Mouse (Mus musculus): ENCODE data around the gene Ing2. TPM values are rescaled to one million over a fixed set of nuclear protein-coding genes. Genes with fewer than 3 reads are reported as not detected.

Gene Ing2
- polyA plus RNA-seq, 1 experiment from 2014 or later, result 11.3 TPM

GRCm38 (mm10) chr8:47697696-47698095 lies 22.3 kb upstream of the Ing2 start:
- no peaks in the 10 kb centered on the region for H3K9me3 ChIP-seq (ENCODE audit: control insufficient read depth, low read length)

GRCm38 (mm10) chr8:47695431-47696105 lies 20.2 kb upstream of the Ing2 start:
- no peaks in the 10 kb centered on the region for H3K9me3 ChIP-seq (ENCODE audit: control insufficient read depth, low read length)
- no peaks in the 10 kb centered on the region for H3K4me1 ChIP-seq (ENCODE audit: control insufficient read depth, insufficient read depth, low read length)
- ATAC-seq (ENCODE audit: low read depth), result no peak
- no peak overlapping the region for H3K4me3 ChIP-seq (ENCODE audit: low read depth, low read length)
- no peak for DNase-seq (ENCODE audit: low spot score)
- H3K4me2 ChIP-seq (ENCODE audit: low read depth, low read length), result no peak overlapping the region
- H3K9ac ChIP-seq (ENCODE audit: low read depth, low read length), result no peak overlapping the region
- no peaks in the 10 kb centered on the region for H3K27me3 ChIP-seq (replicated peaks; ENCODE audit: control insufficient read depth, insufficient read depth, low read length)
- no peak overlapping the region for H3K27ac ChIP-seq (replicated peaks; ENCODE audit: low read depth, low read length)
- WGBS, result 76% methylated on average over 5 of the region's 5 CpGs
- no peaks in the 10 kb centered on the region for H3K36me3 ChIP-seq (ENCODE audit: control insufficient read depth, insufficient read depth, low read length)

More at GRCm38 (mm10) chr8:47697696-47698095, 22.3 kb upstream of the Ing2 start:
- H3K4me2 ChIP-seq (ENCODE audit: low read depth, low read length), result no peak overlapping the region
- no peaks in the 10 kb centered on the region for H3K27me3 ChIP-seq (replicated peaks; ENCODE audit: control insufficient read depth, insufficient read depth, low read length)
- no peak overlapping the region for H3K9ac ChIP-seq (ENCODE audit: low read depth, low read length)
- H3K36me3 ChIP-seq (ENCODE audit: control insufficient read depth, insufficient read depth, low read length), result no peaks in the 10 kb centered on the region
- ATAC-seq (ENCODE audit: low read depth), result no peak
- no peaks in the 10 kb centered on the region for H3K4me1 ChIP-seq (ENCODE audit: control insufficient read depth, insufficient read depth, low read length)
- DNase-seq (ENCODE audit: low spot score), result no peak
- no peak overlapping the region for H3K4me3 ChIP-seq (ENCODE audit: low read depth, low read length)
- whole genome bisulfite sequencing, result 82% methylated on average over 1 of the region's 1 CpGs
- no peak overlapping the region for H3K27ac ChIP-seq (replicated peaks; ENCODE audit: low read depth, low read length)

- Histone ChIP-seq H3K4me3 (ENCODE audit: low read depth, low read length) (no peak overlapping the region), H3K9me3 (ENCODE audit: control insufficient read depth, low read length) (no peaks in the 10 kb centered on the region; the same call in 1 of the 2 replicates), H3K4me2 (ENCODE audit: low read depth, low read length) (no peak overlapping the region)
Observed at GRCm38 (mm10) chr8:47693119-47693518, 17.8 kb upstream of the Ing2 start.

DNA sequence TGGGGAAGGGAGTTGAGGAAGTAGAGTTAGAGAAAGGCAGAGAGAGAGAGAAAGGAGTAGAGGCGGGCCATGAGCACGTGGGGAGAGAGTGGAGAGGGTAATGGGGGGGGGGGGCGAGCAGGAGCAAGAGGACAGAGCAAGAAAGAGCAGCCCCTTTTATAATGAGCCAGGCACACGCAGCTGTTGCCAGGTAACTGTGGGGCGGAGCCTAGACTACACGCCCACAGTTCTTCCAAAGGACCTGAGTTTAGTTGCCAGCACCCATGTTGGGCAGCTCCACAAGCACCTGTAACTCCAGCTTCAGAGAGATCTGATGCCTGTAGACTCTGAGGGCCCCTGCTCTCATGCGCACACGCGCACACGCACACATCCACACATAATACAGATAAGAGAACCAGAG lies 16.5 kb upstream of the Ing2 start:
- no peaks in the 10 kb centered on the region for H3K4me1 ChIP-seq (ENCODE audit: control insufficient read depth, insufficient read depth, low read length)
- H3K4me2 ChIP-seq (ENCODE audit: low read depth, low read length), result no peak overlapping the region
- H3K9ac ChIP-seq (ENCODE audit: low read depth, low read length), result no peak overlapping the region
- no peaks in the 10 kb centered on the region for H3K27me3 ChIP-seq (replicated peaks; ENCODE audit: control insufficient read depth, insufficient read depth, low read length)
- 78% methylated on average over 9 of the region's 10 CpGs for WGBS
- ATAC-seq (ENCODE audit: low read depth) (no peak), DNase-seq (ENCODE audit: low spot score) (no peak)
- no peak overlapping the region for H3K27ac ChIP-seq (replicated peaks; ENCODE audit: low read depth, low read length)
- H3K36me3 ChIP-seq (ENCODE audit: control insufficient read depth, insufficient read depth, low read length), result no peaks in the 10 kb centered on the region
- no peak overlapping the region for H3K4me3 ChIP-seq (ENCODE audit: low read depth, low read length)
- no peaks in the 10 kb centered on the region; the same call in 1 of the 2 replicates for H3K9me3 ChIP-seq (ENCODE audit: control insufficient read depth, low read length)

More at GRCm38 (mm10) chr8:47693119-47693518, 17.8 kb upstream of the Ing2 start:
- H3K27me3 ChIP-seq (replicated peaks; ENCODE audit: control insufficient read depth, insufficient read depth, low read length), result no peaks in the 10 kb centered on the region
- no peaks in the 10 kb centered on the region for H3K36me3 ChIP-seq (ENCODE audit: control insufficient read depth, insufficient read depth, low read length)
- H3K9ac ChIP-seq (ENCODE audit: low read depth, low read length), result no peak overlapping the region
- H3K27ac ChIP-seq (replicated peaks; ENCODE audit: low read depth, low read length), result no peak overlapping the region
- ATAC-seq (ENCODE audit: low read depth) (no peak), DNase-seq (ENCODE audit: low spot score) (peak; percentile 86)
- WGBS, result 13% methylated on average over 2 of the region's 2 CpGs
- no peaks in the 10 kb centered on the region for H3K4me1 ChIP-seq (ENCODE audit: control insufficient read depth, insufficient read depth, low read length)

GRCm38 (mm10) chr8:47691303-47691702 lies 15.9 kb upstream of the Ing2 start:
- 52% methylated on average over 7 of the region's 7 CpGs for WGBS
- H3K4me3 ChIP-seq (ENCODE audit: low read depth, low read length), result peak overlapping the region; percentile 17; the same call in 1 of the 2 replicates
- H3K4me1 ChIP-seq (ENCODE audit: control insufficient read depth, insufficient read depth, low read length), result no peaks in the 10 kb centered on the region
- no peaks in the 10 kb centered on the region for H3K27me3 ChIP-seq (replicated peaks; ENCODE audit: control insufficient read depth, insufficient read depth, low read length)
- DNase-seq (ENCODE audit: low spot score), result no peak
- ATAC-seq (ENCODE audit: low read depth), result no peak
- no peak overlapping the region for H3K27ac ChIP-seq (replicated peaks; ENCODE audit: low read depth, low read length)
- H3K4me2 ChIP-seq (ENCODE audit: low read depth, low read length), result peak overlapping the region; percentile 46
- no peak overlapping the region for H3K9ac ChIP-seq (ENCODE audit: low read depth, low read length)
- H3K36me3 ChIP-seq (ENCODE audit: control insufficient read depth, insufficient read depth, low read length), result no peaks in the 10 kb centered on the region
- H3K9me3 ChIP-seq (ENCODE audit: control insufficient read depth, low read length), result no peaks in the 10 kb centered on the region; the same call in 1 of the 2 replicates

DNA sequence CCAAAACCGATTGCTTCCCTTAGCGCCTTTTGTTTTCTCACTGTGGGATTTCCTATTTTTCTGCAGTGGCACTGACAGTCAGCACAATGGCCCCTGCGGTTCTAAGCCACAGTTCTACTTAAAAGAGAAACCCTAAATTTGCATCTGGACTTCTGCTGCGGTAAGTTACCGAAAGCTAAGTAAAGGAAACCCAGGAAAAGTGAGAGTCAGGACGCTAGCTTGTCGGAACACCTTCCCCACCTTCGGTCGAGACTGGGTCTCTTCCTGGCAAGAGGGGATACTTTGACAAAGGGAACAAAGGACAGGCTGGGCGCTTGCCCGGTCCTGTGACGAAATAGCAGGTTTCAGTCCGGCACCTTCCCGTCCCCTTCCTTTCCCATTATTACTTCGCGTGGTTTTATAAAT lies 15.3 kb upstream of the Ing2 start:
- peak overlapping the region; percentile 46 for H3K4me2 ChIP-seq (ENCODE audit: low read depth, low read length)
- H3K9me3 ChIP-seq (ENCODE audit: control insufficient read depth, low read length), result no peaks in the 10 kb centered on the region; the same call in 1 of the 2 replicates
- no peaks in the 10 kb centered on the region for H3K27me3 ChIP-seq (replicated peaks; ENCODE audit: control insufficient read depth, insufficient read depth, low read length)
- H3K27ac ChIP-seq (replicated peaks; ENCODE audit: low read depth, low read length), result no peak overlapping the region
- no peaks in the 10 kb centered on the region for H3K4me1 ChIP-seq (ENCODE audit: control insufficient read depth, insufficient read depth, low read length)
- peak overlapping the region; percentile 44 for H3K9ac ChIP-seq (ENCODE audit: low read depth, low read length)
- WGBS, result 4% methylated on average over 16 of the region's 16 CpGs
- 0 out of 2 replicates have a peak, but pooled peaks have one; percentile 41 for ATAC-seq (ENCODE audit: low read depth)
- H3K36me3 ChIP-seq (ENCODE audit: control insufficient read depth, insufficient read depth, low read length), result no peaks in the 10 kb centered on the region
- no peak for DNase-seq (ENCODE audit: low spot score)
- peak overlapping the region; percentile 17 for H3K4me3 ChIP-seq (ENCODE audit: low read depth, low read length)

GRCm38 (mm10) chr8:47689704-47690326 lies 14.5 kb upstream of the Ing2 start:
- DNase-seq (ENCODE audit: low spot score) (peak; percentile 58), ATAC-seq (ENCODE audit: low read depth) (no peak)
- H3K36me3 ChIP-seq (ENCODE audit: control insufficient read depth, insufficient read depth, low read length), result no peaks in the 10 kb centered on the region
- 66% methylated on average over 12 of the region's 12 CpGs for WGBS
- H3K4me3 ChIP-seq (ENCODE audit: low read depth, low read length), result no peak overlapping the region
- no peaks in the 10 kb centered on the region for H3K4me1 ChIP-seq (ENCODE audit: control insufficient read depth, insufficient read depth, low read length)
- H3K27me3 ChIP-seq (replicated peaks; ENCODE audit: control insufficient read depth, insufficient read depth, low read length), result no peaks in the 10 kb centered on the region
- no peaks in the 10 kb centered on the region; the same call in 1 of the 2 replicates for H3K9me3 ChIP-seq (ENCODE audit: control insufficient read depth, low read length)
- no peak overlapping the region for H3K27ac ChIP-seq (replicated peaks; ENCODE audit: low read depth, low read length)
- no peak overlapping the region for H3K4me2 ChIP-seq (ENCODE audit: low read depth, low read length)
- H3K9ac ChIP-seq (ENCODE audit: low read depth, low read length), result no peak overlapping the region

DNA sequence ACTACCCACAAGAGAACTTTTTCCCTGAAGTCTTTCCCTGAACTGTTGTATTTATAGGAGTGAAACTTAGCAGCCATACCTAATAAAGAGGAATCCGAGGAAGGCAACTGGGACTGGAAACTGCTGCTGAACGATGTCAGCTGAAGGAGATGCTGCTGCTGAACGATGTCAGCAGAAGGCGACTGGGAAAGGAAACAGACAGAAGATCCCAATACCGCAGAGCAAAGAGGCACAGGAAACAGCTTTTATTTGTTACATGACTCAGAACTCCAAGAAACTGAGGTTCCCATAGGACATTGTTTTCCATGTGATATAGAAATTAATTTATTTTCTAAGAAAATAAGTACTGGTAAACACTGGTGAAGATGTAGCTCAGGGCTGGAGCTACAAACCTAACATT lies 9.1 kb upstream of the Ing2 start:
- ATAC-seq (ENCODE audit: low read depth) (no peak), DNase-seq (ENCODE audit: low spot score) (no peak)
- Histone ChIP-seq H3K9ac (ENCODE audit: low read depth, low read length) (no peak overlapping the region), H3K4me2 (ENCODE audit: low read depth, low read length) (no peak overlapping the region), H3K9me3 (ENCODE audit: control insufficient read depth, low read length) (no peaks in the 10 kb centered on the region), H3K4me3 (ENCODE audit: low read depth, low read length) (no peak overlapping the region), H3K36me3 (ENCODE audit: control insufficient read depth, insufficient read depth, low read length) (no peaks in the 10 kb centered on the region), H3K27ac (replicated peaks; ENCODE audit: low read depth, low read length) (no peak overlapping the region), H3K27me3 (replicated peaks; ENCODE audit: control insufficient read depth, insufficient read depth, low read length) (no peaks in the 10 kb centered on the region), H3K4me1 (ENCODE audit: control insufficient read depth, insufficient read depth, low read length) (no peaks in the 10 kb centered on the region)
- WGBS, result 76% methylated on average over 5 of the region's 5 CpGs

Measured in embryonic facial prominence, embryonic 14.5 days (tissue).